Mouse (Mus musculus) hindbrain, embryonic 11.5 days (tissue): ENCODE measurements around the gene Mlh3. TPM values are rescaled to one million over a fixed set of nuclear protein-coding genes. Genes with fewer than 3 reads are reported as not detected.

Experiments
- ATAC-seq: fragments of 200-750 bp; cut with Nextera tagmentation; 2 replicates; pipeline ENCODE4 v1.8.0; 2017; ENCODE audit warnings: mild to moderate bottlenecking, moderate TSS enrichment, moderate library complexity; ENCODE audit not compliant: low FRiP score
- DNase-seq: peaks from one replicate; pipeline ENCODE4 v3.0.0-alpha.2; 2015; ENCODE audit warnings: low spot score
- H3K27ac ChIP-seq: fragments of 300-500 bp; sonication (generic); 2 replicates; pipeline ENCODE4 v1.5.1; 2014; ENCODE audit warnings: mild to moderate bottlenecking, low read depth, low read length
- H3K27me3 ChIP-seq: fragments of 300-500 bp; sonication (generic); 2 replicates; pipeline ENCODE4 v1.6.1; 2014; ENCODE audit warnings: mild to moderate bottlenecking, low read length, moderate library complexity, mixed read lengths; ENCODE audit not compliant: control insufficient read depth, insufficient read depth
- H3K36me3 ChIP-seq: fragments of 300-500 bp; sonication (generic); 2 replicates; pipeline ENCODE4 v1.6.1; 2014; ENCODE audit warnings: mild to moderate bottlenecking, low read length, moderate library complexity, mixed read lengths; ENCODE audit not compliant: control insufficient read depth, insufficient read depth
- H3K4me1 ChIP-seq: fragments of 300-500 bp; sonication (generic); replicated peaks from 2 replicates; pipeline ENCODE4 v1.6.1; 2014; ENCODE audit warnings: low read length, mixed read lengths; ENCODE audit not compliant: control insufficient read depth, insufficient read depth
- H3K4me2 ChIP-seq: fragments of 300-500 bp; sonication (generic); replicated peaks from 2 replicates; pipeline ENCODE4 v1.6.1; 2014; ENCODE audit warnings: mild to moderate bottlenecking, low read depth, low read length
- H3K4me3 ChIP-seq: fragments of 300-500 bp; sonication (generic); 2 replicates; pipeline ENCODE4 v1.5.1; 2014; ENCODE audit warnings: low read depth, low read length
- H3K9ac ChIP-seq: fragments of 300-500 bp; sonication (generic); 2 replicates; pipeline ENCODE4 v1.6.1; 2014; ENCODE audit warnings: low read depth, low read length
- H3K9me3 ChIP-seq: fragments of 300-500 bp; sonication (generic); 2 replicates; pipeline ENCODE4 v1.6.1; 2016; ENCODE audit warnings: low read length; ENCODE audit not compliant: control insufficient read depth
- WGBS: fragments of 180-500 bp; shearing (Covaris S2); extraction: QIAGEN DNeasy Blood & Tissue Kit; methylation state at CpG from one replicate; pipeline ENCODE4 v1.1.7; 2014; 5-methylcytosine and 5-hydroxymethylcytosine counted together
- polyA plus RNA-seq: library from polyadenylated mRNA; unstranded; fragments of >200 nt; fragmentation: Nextera tagmentation; extraction: Ambion mirVana; gene quantifications from 2 replicates; pipeline ENCODE4 v1.2.1, GENCODE M21; 2014

The Mlh3 gene
- 7.7 and 8.4 TPM in 2 replicates for polyA plus RNA-seq

GRCm38 (mm10) chr12:85270319-85270718, at the start of gene Mlh3:
TSS of gene Mlh3 (minus strand) at chr12:85270599.
- H3K4me3 ChIP-seq, result peak within 1 kb of the TSS; percentile 49
- H3K36me3 ChIP-seq, result no peaks in the 10 kb centered on the region
- H3K9me3 ChIP-seq, result no peaks in the 10 kb centered on the region
- WGBS, result 2% methylated on average over 35 of the region's 35 CpGs
- no peaks in the 10 kb centered on the region for H3K27me3 ChIP-seq
- H3K4me1 ChIP-seq, result no peaks in the 10 kb centered on the region
- peak within 1 kb of the TSS; percentile 35 for H3K4me2 ChIP-seq
- ATAC-seq (peak; percentile 94), DNase-seq (peak; percentile 91)
- peak within 1 kb of the TSS; percentile 64 for H3K9ac ChIP-seq
- peak within 1 kb of the TSS; percentile 67 for H3K27ac ChIP-seq

- peaks cover 14% of the 10 kb centered on the region for H3K36me3 ChIP-seq
- H3K9me3 ChIP-seq, result no peaks in the 10 kb centered on the region
- no peaks in the 10 kb centered on the region for H3K4me1 ChIP-seq
- H3K27ac ChIP-seq, result no peak overlapping the region
- WGBS, result 94% methylated on average over 3 of the region's 3 CpGs
- no peak overlapping the region for H3K4me2 ChIP-seq
- DNase-seq (no peak), ATAC-seq (no peak)
- H3K9ac ChIP-seq, result no peak overlapping the region
- no peaks in the 10 kb centered on the region for H3K27me3 ChIP-seq
- no peak overlapping the region for H3K4me3 ChIP-seq
Measured at GRCm38 (mm10) chr12:85308651-85309050, 38.3 kb upstream of the Mlh3 start.

- H3K4me3 ChIP-seq, result no peak overlapping the region
- H3K4me1 ChIP-seq, result no peaks in the 10 kb centered on the region
- no peak overlapping the region for H3K9ac ChIP-seq
- no peaks in the 10 kb centered on the region for H3K27me3 ChIP-seq
- H3K27ac ChIP-seq, result no peak overlapping the region
- 50% methylated on average over 16 of the region's 16 CpGs for WGBS
- no peaks in the 10 kb centered on the region for H3K9me3 ChIP-seq
- no peak overlapping the region for H3K4me2 ChIP-seq
- ATAC-seq, result no peak
- H3K36me3 ChIP-seq, result peaks cover 22% of the 10 kb centered on the region
- peak; percentile 92 for DNase-seq
Measured at GRCm38 (mm10) chr12:85305247-85305892, 35.0 kb upstream of the Mlh3 start.

- H3K4me1 ChIP-seq, result no peaks in the 10 kb centered on the region
- H3K27me3 ChIP-seq, result no peaks in the 10 kb centered on the region
- no peak overlapping the region for H3K4me3 ChIP-seq
- no peak for DNase-seq
- no peak overlapping the region for H3K27ac ChIP-seq
- no peak for ATAC-seq
- no peak overlapping the region for H3K4me2 ChIP-seq
- H3K9me3 ChIP-seq, result no peaks in the 10 kb centered on the region
- 78% methylated on average over 4 of the region's 4 CpGs for WGBS
- H3K9ac ChIP-seq, result no peak overlapping the region
- H3K36me3 ChIP-seq, result peaks cover 22% of the 10 kb centered on the region
Measured at GRCm38 (mm10) chr12:85304725-85305124, 34.3 kb upstream of the Mlh3 start.

GRCm38 (mm10) chr12:85303256-85303655, 32.9 kb upstream of the Mlh3 start:
- H3K27me3 ChIP-seq, result no peaks in the 10 kb centered on the region
- WGBS, result 94% methylated on average over 2 of the region's 2 CpGs
- H3K9ac ChIP-seq, result no peak overlapping the region
- no peaks in the 10 kb centered on the region for H3K9me3 ChIP-seq
- H3K4me2 ChIP-seq, result no peak overlapping the region
- no peak overlapping the region for H3K27ac ChIP-seq
- peaks cover 18% of the 10 kb centered on the region for H3K36me3 ChIP-seq
- ATAC-seq, result no peak
- DNase-seq, result no peak
- H3K4me1 ChIP-seq, result no peaks in the 10 kb centered on the region
- no peak overlapping the region for H3K4me3 ChIP-seq

- no peaks in the 10 kb centered on the region for H3K27me3 ChIP-seq
- peaks cover 13% of the 10 kb centered on the region; the same call in 1 of the 2 replicates for H3K36me3 ChIP-seq
- no peaks in the 10 kb centered on the region for H3K9me3 ChIP-seq
- ATAC-seq (no peak), DNase-seq (no peak)
- H3K4me3 ChIP-seq, result no peak overlapping the region
- WGBS, result 94% methylated on average over 1 of the region's 1 CpGs
- no peak overlapping the region for H3K9ac ChIP-seq
- H3K27ac ChIP-seq, result no peak overlapping the region
- H3K4me1 ChIP-seq, result no peaks in the 10 kb centered on the region
- no peak overlapping the region for H3K4me2 ChIP-seq
Measured at GRCm38 (mm10) chr12:85298835-85299180, 28.4 kb upstream of the Mlh3 start.

GRCm38 (mm10) chr12:85298127-85298834, 27.9 kb upstream of the Mlh3 start:
- no peaks in the 10 kb centered on the region for H3K9me3 ChIP-seq
- DNase-seq (no peak), ATAC-seq (no peak)
- H3K4me1 ChIP-seq, result no peaks in the 10 kb centered on the region
- 82% methylated on average over 11 of the region's 11 CpGs for WGBS
- H3K4me2 ChIP-seq, result no peak overlapping the region
- H3K27ac ChIP-seq, result no peak overlapping the region
- no peaks in the 10 kb centered on the region for H3K27me3 ChIP-seq
- no peak overlapping the region for H3K9ac ChIP-seq
- H3K36me3 ChIP-seq, result peaks cover 10% of the 10 kb centered on the region; the same call in 1 of the 2 replicates
- H3K4me3 ChIP-seq, result no peak overlapping the region

- ATAC-seq, result no peak
- H3K27me3 ChIP-seq, result no peaks in the 10 kb centered on the region
- H3K4me3 ChIP-seq, result no peak overlapping the region
- H3K27ac ChIP-seq, result no peak overlapping the region
- H3K4me1 ChIP-seq, result no peaks in the 10 kb centered on the region
- DNase-seq, result no peak
- 78% methylated on average over 10 of the region's 10 CpGs for WGBS
- peaks cover 9% of the 10 kb centered on the region; the same call in 1 of the 2 replicates for H3K36me3 ChIP-seq
- no peak overlapping the region for H3K4me2 ChIP-seq
- no peak overlapping the region for H3K9ac ChIP-seq
- no peaks in the 10 kb centered on the region for H3K9me3 ChIP-seq
Measured at GRCm38 (mm10) chr12:85297345-85297997, 27.1 kb upstream of the Mlh3 start.
